Mouse (Mus musculus) heart, postnatal 0 days (tissue): ENCODE measurements around the gene Tnk2.

ENCODE experiments used
- CTCF ChIP-seq: IDR thresholded peaks from 2 replicates; pipeline ENCODE4 v1.5.1; 2016; ENCODE audit warnings: antibody characterized with exemption, control low read depth, low read depth
- EP300 ChIP-seq: IDR thresholded peaks from 2 replicates; pipeline ENCODE4 v1.6.1; 2016; ENCODE audit warnings: antibody characterized with exemption, low read depth

DNA sequence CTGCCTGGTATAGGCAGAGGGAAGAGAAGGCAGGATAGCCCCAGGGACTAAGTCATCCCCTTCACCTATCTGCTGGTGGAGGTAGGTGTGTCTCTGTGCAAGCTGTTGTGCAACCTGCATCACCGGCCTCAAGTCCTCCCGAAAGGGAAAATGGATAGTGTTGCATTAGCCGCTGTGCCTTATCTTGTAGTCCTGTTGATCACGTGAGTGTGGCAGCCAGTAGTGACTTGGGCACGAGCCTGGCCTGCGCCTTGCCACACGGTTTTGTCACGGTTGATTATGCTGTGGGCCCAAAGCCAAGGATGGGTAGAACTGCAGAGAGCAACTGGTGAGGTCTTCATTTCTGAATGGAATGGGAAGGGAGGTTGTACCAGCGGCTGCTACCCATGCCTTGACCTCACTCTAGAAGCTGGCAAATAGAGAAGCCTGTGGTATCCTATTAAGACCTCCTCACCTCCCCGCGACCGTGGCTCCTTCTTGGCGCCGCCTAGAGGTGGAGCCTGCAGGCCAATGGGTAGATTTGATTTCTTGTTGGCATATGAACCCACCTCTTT lies 1.8 kb downstream of the Tnk2 start:
- TF ChIP-seq CTCF, result peak; percentile 21
- no peak for TF ChIP-seq EP300
